Mouse (Mus musculus) telencephalon, adult 2 months (tissue): ENCODE results near the gene Tmem88b.
"Not testable (repeated sequence)": the region's sequence is repeated elsewhere in the genome, so short reads cannot be mapped to it uniquely, and the experiment has no call there.

Source experiments
- DNase-seq: peaks from one replicate; pipeline ENCODE4 v3.0.0-alpha.2; 2011; ENCODE audit warnings: low read depth, low spot score

Tmem88b gene

GRCm38 (mm10) chr4:155760613-155761355, 24.9 kb downstream of the Tmem88b start, which contains the start of gene Atad3a:
TSS of gene Atad3a (minus strand) at chr4:155761093.
- DNase-seq = peak; percentile 96

GRCm38 (mm10) chr4:155759862-155760612, 25.6 kb downstream of the Tmem88b start:
- DNase-seq = no peak

- no peak for DNase-seq
Measured at GRCm38 (mm10) chr4:155757011-155757410, 28.7 kb downstream of the Tmem88b start.

DNA sequence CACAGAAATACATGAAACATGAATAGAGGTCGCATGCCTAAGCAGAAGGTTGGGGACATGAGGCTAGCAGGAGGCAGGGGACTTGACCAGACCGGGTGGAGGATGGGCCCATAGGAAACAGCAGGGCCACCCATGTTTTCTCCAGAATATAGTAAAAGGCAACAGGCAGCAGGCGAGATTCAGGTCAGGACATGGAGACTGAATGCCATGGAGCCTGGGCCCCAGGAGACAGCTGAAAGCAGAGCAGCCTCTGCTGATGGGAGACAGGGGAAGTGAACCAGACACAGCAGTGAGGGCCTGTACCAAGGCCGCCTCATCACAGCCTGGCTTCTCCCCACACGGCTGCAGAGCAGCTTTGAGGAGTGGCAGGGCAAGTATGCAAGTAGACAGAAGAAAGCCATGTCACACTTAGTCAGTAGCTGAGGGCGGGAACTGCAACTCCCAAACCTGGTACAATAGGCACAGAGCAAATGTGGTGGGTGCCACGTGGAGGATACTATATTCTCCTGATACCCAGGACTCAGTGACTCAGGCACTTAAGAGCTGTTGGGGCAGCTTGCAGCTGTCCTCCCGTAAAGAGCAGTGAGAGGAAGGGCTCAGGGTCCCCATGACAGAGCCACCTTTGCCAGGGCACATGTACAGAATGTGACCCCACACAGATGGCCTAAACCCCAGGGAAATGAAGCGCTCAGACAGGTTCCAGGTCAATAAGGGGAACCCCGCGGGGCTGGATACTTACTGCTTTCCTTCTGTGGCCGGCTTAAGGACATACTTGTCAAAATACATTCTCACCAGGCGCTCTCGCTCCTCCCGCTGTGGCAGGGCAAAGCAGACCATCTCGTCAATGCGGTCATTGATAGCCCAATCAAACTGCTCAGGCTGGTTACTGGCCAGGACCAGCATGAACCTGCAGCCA, 38.8 kb downstream of the Tmem88b start:
- no peak for DNase-seq

DNA sequence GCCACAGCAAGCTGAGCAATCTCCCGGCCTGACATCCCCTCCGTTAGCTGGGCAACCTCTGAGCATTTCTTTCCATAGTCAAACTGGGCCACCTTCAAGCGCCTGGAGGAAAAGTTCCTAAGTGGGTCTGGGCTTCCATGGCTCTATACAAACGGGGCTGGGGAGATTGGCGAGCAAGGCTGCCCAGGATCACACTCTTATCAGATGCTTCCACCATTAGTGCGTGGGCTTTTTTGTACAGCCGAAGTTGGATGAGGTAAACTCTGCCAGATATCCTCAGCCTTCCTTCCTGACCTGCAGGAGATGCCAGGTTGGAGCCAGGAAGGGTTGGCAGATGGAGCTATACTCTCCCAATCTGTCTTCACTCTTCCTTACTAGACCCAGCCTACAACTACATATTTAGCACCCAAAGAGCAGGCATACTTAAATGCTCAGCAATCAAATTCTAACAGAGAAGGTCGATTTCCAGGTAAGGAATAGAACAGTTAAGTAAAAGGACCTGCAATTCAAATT, 39.6 kb downstream of the Tmem88b start:
- DNase-seq = peak; percentile 50

- no peak for DNase-seq
Measured at GRCm38 (mm10) chr4:155745136-155745535, 40.5 kb downstream of the Tmem88b start.

DNA sequence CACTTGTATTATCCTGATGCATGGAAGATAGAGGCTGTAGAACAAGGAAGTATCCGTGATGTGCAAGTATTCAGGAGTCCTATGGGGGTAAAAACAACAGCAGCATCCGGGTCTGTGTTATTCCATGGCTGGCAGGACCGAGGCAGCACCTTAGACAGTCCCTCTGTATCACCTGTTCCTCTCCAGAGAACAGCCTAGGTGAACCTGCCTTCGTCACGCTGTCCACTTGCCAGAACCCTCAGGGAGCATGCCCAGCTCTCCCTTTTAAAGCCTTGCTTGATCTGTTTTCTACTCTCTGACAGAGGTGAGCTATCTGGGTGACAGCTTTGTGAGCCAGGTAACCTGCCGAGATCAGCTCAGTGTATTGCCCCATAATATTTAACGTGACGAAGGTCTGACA, 41.2 kb downstream of the Tmem88b start:
- no peak for DNase-seq

GRCm38 (mm10) chr4:155742684-155743083, 43.0 kb downstream of the Tmem88b start:
- DNase-seq = no peak

DNA sequence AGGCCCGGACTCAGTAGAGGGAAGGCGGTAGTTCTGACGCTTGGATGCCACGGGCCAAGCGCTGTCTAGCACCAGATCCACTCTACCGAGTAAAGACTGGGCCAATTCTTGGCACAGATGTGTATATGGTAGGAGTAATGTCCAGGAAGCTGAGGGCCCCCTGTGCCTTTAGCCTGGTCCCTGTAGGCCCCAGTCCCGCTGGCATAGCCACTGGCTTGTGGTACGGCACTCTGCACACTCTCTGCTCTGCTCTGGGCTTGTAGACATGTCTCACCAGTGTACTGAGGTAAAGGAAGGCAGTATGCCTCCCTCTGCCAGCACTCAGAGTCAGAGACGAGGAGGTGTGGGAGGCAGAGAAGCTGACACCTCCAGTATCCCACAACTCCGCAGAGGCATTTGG, 45.0 kb downstream of the Tmem88b start:
- DNase-seq = not testable (repeated sequence)

GRCm38 (mm10) chr4:155739741-155740636, 45.7 kb downstream of the Tmem88b start:
- DNase-seq = no peak

DNA sequence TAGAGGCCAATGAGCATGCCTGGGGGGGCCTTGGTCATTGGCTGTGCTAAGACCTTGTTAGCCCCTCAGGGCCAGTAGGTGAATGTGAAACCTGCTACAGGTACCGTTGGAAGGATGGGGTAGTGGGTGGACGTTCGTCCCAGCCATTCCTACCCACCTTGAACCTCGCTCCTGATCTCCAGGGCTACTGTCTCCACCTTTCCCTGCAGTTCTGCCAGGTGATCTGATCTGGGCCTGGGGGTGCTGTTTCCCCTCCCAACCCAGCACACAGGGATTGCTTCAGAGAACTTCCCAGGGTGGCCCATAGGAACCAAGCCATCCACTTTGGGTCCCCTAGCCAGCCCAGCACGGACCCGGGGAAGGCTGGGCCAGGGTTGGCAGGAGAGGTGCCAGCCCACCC, 46.5 kb downstream of the Tmem88b start:
- no peak for DNase-seq

GRCm38 (mm10) chr4:155738262-155738661, 47.4 kb downstream of the Tmem88b start:
- peak; percentile 76 for DNase-seq

DNA sequence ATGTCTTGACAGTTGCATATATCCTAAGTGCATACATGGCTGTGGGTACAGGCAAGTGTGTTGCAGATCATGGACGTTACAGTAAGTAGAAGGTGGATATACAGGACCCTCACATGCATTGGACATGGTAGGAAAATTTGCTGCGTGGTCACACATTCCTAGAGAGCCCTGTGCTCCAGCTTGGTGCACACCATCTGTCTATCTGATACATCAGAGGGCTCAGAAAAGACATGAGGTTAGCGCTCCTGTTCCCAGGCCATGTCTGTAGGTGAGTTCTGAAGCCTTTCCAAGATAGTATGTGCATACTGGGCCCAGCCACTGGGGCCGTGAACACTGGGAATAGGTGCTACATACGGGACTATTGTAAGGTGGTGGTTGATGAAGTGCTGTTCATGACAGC, 49.3 kb downstream of the Tmem88b start:
- DNase-seq = no peak

- DNase-seq = no peak
Measured at GRCm38 (mm10) chr4:155735788-155736187, 49.9 kb downstream of the Tmem88b start.

- no peak for DNase-seq
Measured at GRCm38 (mm10) chr4:155734951-155735702, 50.5 kb downstream of the Tmem88b start.

- DNase-seq = peak; percentile 90
Measured at GRCm38 (mm10) chr4:155734350-155734941, 51.2 kb downstream of the Tmem88b start, which contains the start of gene Tmem240. TSS of gene Tmem240 (plus strand) at chr4:155734800.

- DNase-seq = no peak
Measured at GRCm38 (mm10) chr4:155733267-155733666, 52.4 kb downstream of the Tmem88b start.
